Mouse (Mus musculus): ENCODE data around the gene Gm13757. TPM values are rescaled to one million over a fixed set of nuclear protein-coding genes. Genes with fewer than 3 reads are reported as not detected.
"Not testable (repeated sequence)": the region's sequence is repeated elsewhere in the genome, so short reads cannot be mapped to it uniquely, and the experiment has no call there.

Gene Gm13757
- total RNA-seq (2021): not detected in 2 replicates
- long read RNA-seq: 0 reads

DNA sequence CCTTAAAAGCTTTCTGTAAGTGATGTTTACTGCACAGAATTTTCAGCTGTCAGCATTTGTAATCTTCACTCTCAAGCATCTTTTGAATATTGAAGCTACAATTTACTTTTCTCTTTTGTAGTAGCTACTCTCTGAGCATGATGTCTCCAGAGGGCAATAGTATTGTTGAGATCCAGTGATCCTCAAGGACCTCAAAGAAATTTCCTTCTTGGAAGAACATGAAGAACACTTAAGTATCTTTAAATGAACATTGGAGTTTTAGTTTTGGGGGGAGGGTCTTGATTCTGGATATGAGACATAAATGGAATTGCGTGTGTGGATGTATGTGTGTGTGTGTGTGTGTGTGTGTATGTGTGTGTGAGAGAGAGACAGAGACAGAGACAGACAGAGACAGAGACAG is at the start of gene Gm13757:
Gene Gm13757 (minus strand): TSS at position 101 of the 400 bp plus-strand sequence.
- DNase-seq: no peak

DNA sequence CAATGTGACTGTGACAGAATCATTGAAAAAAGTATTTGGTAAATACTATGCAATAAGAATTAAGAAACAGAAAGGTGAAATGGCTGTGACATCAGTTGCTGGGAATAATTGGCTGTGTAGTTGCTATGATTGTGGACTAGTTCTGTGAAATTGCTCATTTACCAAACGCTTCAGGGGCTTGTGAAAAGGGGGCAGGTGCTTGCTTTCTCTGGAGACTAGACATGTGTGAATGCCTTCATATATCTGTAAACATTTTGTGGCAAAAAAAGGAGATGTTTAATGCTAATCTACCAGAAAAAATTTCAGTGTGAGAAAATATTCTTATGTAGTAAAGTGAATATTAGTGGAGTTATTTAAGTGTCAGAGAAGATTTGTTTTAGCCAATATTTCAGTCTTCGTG is 44.1 kb upstream of the Gm13757 start, which contains the start of gene Olfr1185-ps1:
Gene Olfr1185-ps1 (plus strand): TSS at position 301 of the 400 bp plus-strand sequence.
- DNase-seq: no peak

DNA sequence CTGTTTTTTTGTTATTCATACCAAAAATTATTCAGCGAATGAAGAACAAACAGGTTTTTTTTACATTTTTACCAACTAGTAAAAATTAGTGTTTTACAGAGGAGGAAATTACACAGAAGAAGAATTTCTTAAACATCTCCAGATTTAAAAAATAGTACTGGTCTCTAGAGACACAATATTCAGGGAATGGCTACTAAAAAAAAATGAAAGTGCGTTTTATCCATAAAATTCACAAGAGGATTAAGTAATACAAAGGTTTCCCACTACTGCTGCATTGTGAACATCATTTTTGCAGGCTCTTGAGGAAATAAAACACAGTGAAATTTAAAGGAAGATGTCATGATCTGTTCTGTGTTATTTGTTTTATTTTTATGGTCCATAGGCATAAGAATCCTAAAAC is 34.4 kb upstream of the Gm13757 start, which contains the start of gene Olfr1184:
Gene Olfr1184 (plus strand): TSS at position 301 of the 400 bp plus-strand sequence.
- no peak for DNase-seq

DNA sequence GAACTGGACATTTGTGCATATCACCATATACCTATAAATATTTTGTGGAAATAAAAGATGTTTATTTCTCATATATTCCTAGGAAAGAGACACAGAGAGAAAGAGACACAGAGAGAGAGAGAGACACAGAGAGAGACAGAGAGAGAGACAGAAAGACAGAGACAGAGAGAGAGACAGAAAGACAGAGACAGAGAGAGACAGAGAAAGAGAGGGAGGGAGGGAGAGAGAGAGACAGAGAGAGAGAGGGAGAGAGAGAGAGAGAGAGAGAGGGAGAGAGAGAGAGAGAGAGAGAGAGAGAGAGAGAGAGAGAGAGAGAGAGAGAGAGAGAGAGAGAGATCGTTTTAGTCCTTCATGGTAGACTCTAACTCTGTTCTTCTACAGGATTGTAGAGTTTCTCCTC is 5.6 kb upstream of the Gm13757 start, which contains the start of gene Olfr1183:
Gene Olfr1183 (plus strand): TSS at position 301 of the 400 bp plus-strand sequence.
- not testable (repeated sequence) for DNase-seq

DNA sequence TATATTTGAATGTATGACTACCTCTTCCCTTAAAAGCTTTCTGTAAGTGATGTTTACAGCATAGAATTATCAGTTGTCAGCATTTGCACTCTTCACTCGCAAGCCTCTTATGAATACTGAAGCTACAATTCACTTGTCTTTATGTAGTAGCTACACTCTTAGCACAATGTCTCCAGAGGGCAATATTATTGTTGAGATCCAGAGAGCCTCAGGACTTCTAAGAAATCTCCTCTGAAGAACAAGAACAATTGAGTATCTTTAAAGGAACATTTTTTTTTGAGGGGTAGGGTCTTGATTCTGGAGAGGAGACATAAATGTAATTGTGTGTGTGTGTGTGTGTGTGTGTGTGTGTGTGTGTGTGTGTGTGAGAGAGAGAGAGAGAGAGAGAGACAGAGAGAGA is 22.9 kb downstream of the Gm13757 start, which contains the start of gene Olfr1181:
Gene Olfr1181 (minus strand): TSS at position 101 of the 400 bp plus-strand sequence.
- no peak for DNase-seq

DNA sequence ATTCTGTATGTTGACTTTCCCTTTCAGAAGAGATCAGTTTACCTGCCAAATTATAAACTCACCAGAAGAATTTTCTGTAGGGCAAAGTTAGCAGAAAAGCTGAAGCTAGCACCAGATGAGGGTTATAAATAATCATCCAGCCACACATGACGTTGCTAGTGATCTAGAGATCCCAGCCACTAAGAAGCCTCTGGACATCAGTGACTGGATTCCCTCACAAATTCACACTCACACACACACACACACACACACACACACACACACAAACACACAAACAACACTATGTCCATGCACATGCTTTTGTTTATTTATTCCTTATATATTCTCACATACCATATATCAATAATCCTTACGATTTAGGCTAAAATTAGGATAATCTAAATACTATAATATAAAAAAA is 29.9 kb downstream of the Gm13757 start, which contains the start of gene Olfr1180:
Gene Olfr1180 (minus strand): TSS at position 101 of the 400 bp plus-strand sequence.
- DNase-seq: no peak

DNA sequence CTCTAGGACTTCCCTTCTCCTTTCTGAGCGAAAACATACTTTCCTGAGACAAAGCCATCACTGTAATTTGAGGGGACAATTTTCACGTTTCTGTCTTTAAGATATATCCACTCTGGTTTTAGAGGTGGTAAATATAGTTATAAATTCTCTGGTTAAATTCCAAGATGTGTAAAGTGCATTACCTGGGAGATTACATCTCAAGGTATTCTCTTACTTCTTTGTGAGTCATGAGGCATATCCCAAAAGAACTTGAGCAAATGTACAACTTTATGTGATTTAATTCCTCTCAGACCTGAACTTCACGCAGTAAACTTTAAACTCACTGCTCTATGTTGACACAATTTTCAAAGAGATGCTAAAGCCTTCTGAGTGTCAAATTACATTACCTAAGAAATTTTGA is 42.6 kb downstream of the Gm13757 start, which contains the start of gene Olfr1179:
Gene Olfr1179 (minus strand): TSS at position 101 of the 400 bp plus-strand sequence.
- no peak for DNase-seq

Other genes with a start within 250 kb of the Gm13757 start
- not detected in 2 replicates for gene Olfr1170, start 220.8 kb downstream of the Gm13757 start, total RNA-seq (2021)
- gene Olfr1173, start 169.3 kb downstream of the Gm13757 start, total RNA-seq (2021): not detected in 2 replicates
- not detected in 2 replicates for gene Olfr1174-ps, start 134.0 kb downstream of the Gm13757 start, total RNA-seq (2021)
- gene Olfr1175-ps, start 121.9 kb downstream of the Gm13757 start, total RNA-seq (2021): not detected in 2 replicates
- not detected in 2 replicates for gene Olfr1176, start 112.4 kb downstream of the Gm13757 start, total RNA-seq (2021)
- not detected in 2 replicates for gene Olfr1177-ps, start 102.6 kb downstream of the Gm13757 start, total RNA-seq (2021)
- not detected in 2 replicates for gene Olfr1178, start 62.1 kb downstream of the Gm13757 start, total RNA-seq (2021)
- gene Olfr1179, start 42.7 kb downstream of the Gm13757 start, total RNA-seq (2021): not detected in 2 replicates
- gene Olfr1180, start 30.0 kb downstream of the Gm13757 start, total RNA-seq (2021): not detected in 2 replicates
- gene Olfr1181, start 23.0 kb downstream of the Gm13757 start, total RNA-seq (2021): not detected in 2 replicates
- not detected in 2 replicates for gene Olfr1183, start 5.7 kb upstream of the Gm13757 start, total RNA-seq (2021)
- gene Olfr1184, start 34.5 kb upstream of the Gm13757 start, total RNA-seq (2021): not detected in 2 replicates
- not detected in 2 replicates for gene Olfr1185-ps1, start 44.2 kb upstream of the Gm13757 start, total RNA-seq (2021)
- gene Olfr1186, start 69.4 kb upstream of the Gm13757 start, total RNA-seq (2021): not detected in 2 replicates
- not detected in 2 replicates for gene Olfr1188, start 107.8 kb upstream of the Gm13757 start, total RNA-seq (2021)
- gene Olfr1189, start 137.3 kb upstream of the Gm13757 start, total RNA-seq (2021): not detected in 2 replicates
- not detected in 2 replicates for gene Olfr1191-ps1, start 191.4 kb upstream of the Gm13757 start, total RNA-seq (2021)
- gene Olfr1192-ps1, start 199.4 kb upstream of the Gm13757 start, total RNA-seq (2021): not detected in 2 replicates
- not detected in 2 replicates for gene Olfr1193, start 226.5 kb upstream of the Gm13757 start, total RNA-seq (2021)
- not detected in 2 replicates for gene Olfr1195, start 240.1 kb upstream of the Gm13757 start, total RNA-seq (2021)

Data from adrenal gland, postnatal 25 days (tissue).